Mouse (Mus musculus): Measurements from ENCODE around the gene Hp. TPM values are rescaled to one million over a fixed set of nuclear protein-coding genes. Genes with fewer than 3 reads are reported as not detected.

The Hp gene
- polyA plus RNA-seq (2017; shearing (Covaris generic)), result 1 to 10 TPM in 1 of 3 experiments, under 1 TPM in 1, not detected in 1; 0.40 to 1.3 TPM

- no peak for ATAC-seq
Observed at GRCm38 (mm10) chr8:109578900-109579301, at the start of gene Hp. Gene Hp, minus strand, starts transcription at chr8:109579172.

DNA sequence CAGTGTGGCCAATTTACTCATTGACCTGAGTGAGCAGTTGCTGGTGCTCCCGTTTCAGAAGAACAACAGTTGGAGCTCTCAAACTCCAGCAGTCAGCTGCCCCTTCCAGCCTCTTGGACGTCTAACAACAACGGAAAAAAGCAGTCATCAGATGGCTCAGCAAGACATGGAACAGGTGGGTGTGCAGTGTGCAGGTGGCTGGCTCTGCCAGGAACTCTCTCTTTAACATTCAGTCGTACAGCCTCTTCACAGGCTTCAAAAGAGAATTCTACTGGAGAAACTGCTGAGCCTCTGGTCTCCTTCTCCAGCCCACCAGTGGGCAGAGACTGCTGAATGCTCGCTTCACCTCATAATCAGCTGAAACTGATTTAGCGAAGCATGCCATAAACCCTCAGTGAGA is 49.7 kb upstream of the Hp start:
- ATAC-seq, result no peak

- ATAC-seq, result no peak
Observed at GRCm38 (mm10) chr8:109615569-109615968, 36.6 kb upstream of the Hp start.

DNA sequence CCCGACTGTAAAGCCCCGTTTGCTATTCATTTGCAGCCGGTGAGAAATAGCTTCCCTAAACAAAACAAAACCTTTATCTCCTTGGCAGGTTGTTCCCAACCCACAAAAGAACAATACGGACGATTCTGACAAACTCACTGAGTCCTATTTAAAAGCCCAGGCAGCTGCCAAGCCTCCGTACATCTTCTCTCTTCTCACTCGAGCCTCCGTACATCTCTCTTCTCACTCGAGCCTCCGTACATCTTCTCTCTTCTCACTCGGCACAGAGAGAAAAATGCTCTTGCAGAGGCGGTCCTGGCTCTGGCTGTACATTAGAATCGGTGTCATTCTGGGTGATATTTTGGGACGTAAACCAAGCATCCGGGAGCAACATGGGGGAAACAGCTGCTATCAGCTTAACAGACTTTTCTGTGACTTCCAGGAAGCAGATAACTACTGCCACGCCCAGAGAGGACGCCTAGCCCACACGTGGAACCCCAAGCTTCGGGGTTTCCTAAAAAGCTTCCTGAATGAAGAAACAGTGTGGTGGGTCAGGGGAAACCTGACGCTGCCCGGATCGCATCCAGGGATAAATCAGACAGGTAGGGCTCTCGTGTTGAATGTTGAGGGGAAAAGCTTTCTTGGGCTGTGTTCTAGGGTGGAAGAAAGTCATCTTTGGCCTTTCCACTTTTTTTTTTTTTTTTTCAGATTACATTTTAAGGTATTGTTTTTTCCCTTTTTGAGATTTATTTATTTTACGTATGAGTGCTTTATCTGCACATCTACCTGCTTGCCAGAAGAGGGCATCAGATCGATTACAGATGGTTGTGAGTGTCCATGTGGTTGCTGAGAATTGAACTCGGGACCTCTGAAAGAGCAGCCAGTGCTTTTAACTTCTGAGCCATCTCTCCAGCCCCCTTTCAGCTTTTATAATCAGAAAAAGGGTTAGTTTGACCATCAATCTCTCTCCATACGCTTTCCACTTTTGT is 35.6 kb upstream of the Hp start, which contains the start of gene Pkd1l3:
Gene Pkd1l3 (plus strand): TSS at position 275 of the 968 bp plus-strand sequence.
- peak; percentile 75 for ATAC-seq

GRCm38 (mm10) chr8:109609153-109609502 is 30.2 kb upstream of the Hp start:
- no peak for ATAC-seq

DNA sequence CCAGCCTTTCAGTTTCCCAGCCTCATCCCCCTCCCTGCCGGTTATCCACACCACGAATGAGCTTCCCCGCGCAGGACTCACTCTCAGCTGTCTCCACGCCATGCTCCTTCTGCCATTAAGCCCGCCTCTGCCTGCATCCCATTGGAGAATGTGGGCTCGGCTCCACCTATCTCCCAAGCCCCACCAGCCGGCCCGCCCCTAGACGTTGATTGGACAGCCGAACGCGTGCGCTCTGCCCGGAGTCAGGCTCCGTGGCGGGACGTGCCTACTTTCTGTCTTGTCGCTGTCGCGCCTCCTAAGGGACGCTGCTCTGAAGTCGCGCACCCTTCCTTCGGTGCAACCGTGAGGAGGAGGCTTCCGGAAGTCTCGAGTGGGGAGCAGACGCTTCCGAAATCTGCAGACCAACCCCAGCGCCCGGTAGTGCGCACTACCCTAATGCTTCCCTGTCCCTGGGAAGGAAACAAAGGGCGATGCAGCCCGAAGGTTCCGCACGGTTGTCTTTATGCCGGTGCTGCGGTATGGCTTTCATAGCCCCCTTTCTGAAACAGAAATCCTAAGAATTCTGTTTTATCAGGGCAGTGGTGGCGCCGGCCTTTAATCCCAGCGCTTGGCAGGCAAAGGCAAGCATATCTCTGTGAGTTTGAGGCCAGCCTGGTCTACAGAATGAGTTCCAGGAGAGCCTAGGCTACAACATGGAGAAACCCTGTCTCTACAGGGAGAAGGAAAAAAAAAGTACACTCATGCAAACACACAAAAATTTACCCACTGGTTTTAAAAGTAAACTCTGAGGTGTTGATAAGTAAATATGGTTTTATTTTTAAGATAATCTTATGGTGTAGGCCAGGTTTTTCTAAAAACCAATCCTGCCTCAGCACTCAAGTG is 29.5 kb upstream of the Hp start, which contains the start of gene Dhodh:
Gene Dhodh (minus strand): TSS at position 403 of the 882 bp plus-strand sequence.
- ATAC-seq, result peak; percentile 96

GRCm38 (mm10) chr8:109607650-109608049 is 28.7 kb upstream of the Hp start:
- no peak for ATAC-seq

DNA sequence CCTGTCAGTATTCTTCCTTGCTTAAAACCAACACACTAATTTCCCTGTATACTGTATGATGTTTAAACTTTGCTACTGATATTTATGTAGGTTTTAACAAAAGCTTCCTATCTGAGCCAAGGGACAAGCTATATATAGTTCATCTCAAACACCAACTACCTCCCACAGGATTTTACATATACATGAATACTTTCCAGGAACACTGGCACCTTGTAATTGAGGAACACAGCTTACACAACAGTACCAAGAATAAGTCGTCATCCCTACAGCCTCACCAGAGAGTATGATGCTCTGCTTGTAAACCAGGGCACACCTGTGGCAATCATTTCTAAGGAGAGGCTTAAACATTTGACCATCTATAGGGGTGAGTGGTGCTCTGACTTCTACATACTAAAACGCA is 27.8 kb upstream of the Hp start:
- no peak for ATAC-seq

- ATAC-seq, result peak; percentile 76
Observed at GRCm38 (mm10) chr8:109595854-109596253, 16.9 kb upstream of the Hp start.

- ATAC-seq, result peak; percentile 50
Observed at GRCm38 (mm10) chr8:109593117-109593788, 14.3 kb upstream of the Hp start.

DNA sequence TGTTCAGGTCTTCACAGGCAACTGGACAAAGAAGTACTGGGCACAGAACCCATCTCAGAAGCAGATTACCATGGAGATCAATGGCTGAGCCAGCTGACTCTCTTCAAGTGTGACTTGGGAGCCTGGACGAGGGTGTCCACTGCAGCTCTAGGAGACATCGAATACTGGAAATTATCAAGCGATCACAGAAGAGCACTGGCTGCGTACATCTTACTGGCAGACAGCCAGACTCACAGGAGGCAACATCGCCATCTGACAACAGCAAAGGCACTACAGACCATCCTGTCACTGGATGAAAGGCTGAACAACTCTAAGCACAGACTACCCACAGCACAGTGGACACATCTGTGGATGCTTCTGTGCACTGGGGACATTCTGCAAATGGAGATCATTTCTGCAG is 13.2 kb upstream of the Hp start:
- ATAC-seq, result no peak

- ATAC-seq, result no peak
Observed at GRCm38 (mm10) chr8:109591367-109591766, 12.4 kb upstream of the Hp start.

DNA sequence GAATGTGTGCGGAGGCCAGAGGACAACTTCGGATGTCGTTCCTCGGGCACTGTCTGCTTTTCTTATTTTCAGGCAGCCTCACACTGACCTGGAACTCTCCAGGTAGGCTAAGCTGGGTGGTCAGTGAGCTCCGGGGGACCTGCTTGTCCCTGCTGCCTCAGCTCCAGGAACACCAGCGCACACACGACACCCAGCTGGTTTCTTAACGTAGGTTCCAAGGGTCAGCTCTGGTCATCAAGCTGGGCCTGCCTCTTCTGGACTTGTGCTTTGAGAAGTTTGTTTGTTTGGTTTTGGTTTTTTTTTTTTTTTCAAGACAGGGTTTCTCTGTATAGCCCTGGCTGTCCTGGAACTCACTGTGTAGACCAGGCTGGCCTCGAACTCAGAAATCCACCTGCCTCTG is 11.9 kb upstream of the Hp start:
- ATAC-seq, result no peak

GRCm38 (mm10) chr8:109586972-109587504 is 8.1 kb upstream of the Hp start:
- no peak for ATAC-seq

- ATAC-seq, result no peak
Observed at GRCm38 (mm10) chr8:109585652-109586051, 6.7 kb upstream of the Hp start.

GRCm38 (mm10) chr8:109584830-109585229 is 5.9 kb upstream of the Hp start:
- no peak for ATAC-seq

DNA sequence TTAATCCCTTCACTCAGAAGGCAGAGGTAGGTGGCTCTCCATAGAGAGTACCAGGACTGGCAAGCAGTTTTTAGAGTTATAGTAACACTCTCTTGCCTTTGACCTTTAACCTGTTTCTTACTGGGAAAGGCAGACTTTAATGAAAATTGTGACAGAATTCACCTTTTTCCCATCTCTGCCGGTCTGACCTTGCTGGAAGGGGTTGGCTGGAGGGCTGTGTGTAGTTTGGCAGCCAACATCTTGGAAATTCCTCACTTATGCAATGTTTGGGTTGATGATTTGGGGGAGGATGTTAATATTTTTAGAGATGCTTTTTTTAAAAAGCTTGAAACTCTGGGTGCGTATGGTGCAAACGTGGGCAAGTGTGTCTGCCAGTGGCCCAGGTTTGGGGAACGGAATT is 5.3 kb upstream of the Hp start:
- ATAC-seq, result no peak

DNA sequence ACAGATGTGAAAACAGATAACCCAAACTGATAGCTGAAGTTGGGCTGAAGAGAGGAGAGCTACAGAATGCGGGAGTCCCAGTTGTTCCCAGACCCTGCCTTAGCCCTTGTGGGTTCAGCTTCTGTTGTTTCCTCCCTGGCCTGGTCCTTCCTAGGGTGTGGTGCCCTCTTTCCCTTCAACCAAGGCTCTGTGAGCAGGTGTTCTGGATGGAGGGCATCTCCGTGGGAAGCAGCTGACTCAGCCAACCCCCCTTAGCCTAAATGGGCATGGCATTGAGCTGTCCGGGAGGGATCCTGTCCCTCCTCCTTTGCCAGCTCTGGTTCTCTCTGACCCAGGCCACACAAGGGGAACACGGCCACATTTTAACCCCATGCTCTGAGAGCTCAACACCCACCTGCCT is 2.7 kb downstream of the Hp start:
- ATAC-seq, result no peak

- ATAC-seq, result no peak
Observed at GRCm38 (mm10) chr8:109571139-109571538, 7.8 kb downstream of the Hp start.

DNA sequence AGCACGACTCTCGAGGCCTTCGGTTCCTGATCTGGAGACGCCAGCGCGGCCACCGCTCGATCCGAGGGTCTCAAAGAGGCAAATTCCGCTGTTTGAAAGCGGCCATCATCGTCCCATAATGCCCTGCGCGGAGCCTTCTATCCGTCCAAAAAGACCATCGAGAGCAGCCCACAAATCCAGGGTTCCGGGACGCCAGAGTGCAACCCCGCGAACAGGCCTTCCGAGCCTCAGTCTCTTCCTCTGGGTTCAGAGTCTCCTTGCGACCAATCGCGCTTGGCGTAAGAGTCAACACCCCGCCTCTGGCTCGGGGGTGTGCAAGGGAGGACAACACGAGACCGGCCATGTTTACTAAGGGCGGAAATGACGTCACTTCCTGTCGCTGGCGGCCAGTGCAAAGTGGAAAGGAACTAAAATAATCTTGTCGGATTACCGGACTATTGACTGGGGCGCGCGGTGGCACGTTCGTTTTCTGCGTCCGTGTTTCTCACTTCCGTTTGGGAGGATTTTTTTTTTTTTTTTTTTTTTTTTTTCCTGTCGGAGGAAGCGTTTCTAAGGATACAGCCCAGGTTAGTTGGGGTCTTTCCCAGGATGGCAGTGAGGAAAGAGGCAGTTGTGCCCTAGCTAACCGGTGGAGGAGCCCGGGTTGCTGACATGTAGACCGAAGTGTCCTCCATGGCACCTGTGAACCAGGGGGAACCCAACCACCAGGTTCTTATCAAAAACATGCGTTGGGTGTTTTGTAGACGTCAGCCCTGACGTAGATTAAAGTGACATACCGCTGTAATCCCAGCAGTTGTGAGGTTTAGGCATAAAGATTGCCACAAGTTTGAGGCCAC is 13.3 kb downstream of the Hp start, which contains the start of the genes Dhx38 and Txnl4b:
Gene Dhx38 (minus strand): TSS at position 364 of the 836 bp plus-strand sequence.
Gene Txnl4b (plus strand): TSS at position 395 of the 836 bp plus-strand sequence.
- ATAC-seq, result peak; percentile 98

- no peak for ATAC-seq
Observed at GRCm38 (mm10) chr8:109564766-109565165, 14.2 kb downstream of the Hp start.
